Mouse (Mus musculus) T-helper 17 cell (primary cell): Measurements from ENCODE around the gene Prrc2b.

ENCODE experiments used
- in situ Hi-C, 2 experiments: fragments of 300-600 bp; cut with MboI, MseI; formaldehyde crosslinking; loops; 1 replicate in 1 of 2; 2 replicates in 1 of 2; pipeline ENCODE4 v1.15.1; 2025; ENCODE audit warnings: high pct_unique_total_duplicates in 2 of 2

Prrc2b gene

GRCm38 (mm10) chr2:32150924-32151659 is at the start of gene Prrc2b:
TSS of gene Prrc2b (plus strand) at chr2:32151082.
- in situ Hi-C loops: loop anchor here in 1 of 2 experiments (10.0 kb wide), 1 partner anchor 724 kb away; the partner anchor contains the start of gene Fam129b

- in situ Hi-C loops: no loop called here
These were observed 47.9 kb upstream of the Prrc2b start for GRCm38 (mm10) chr2:32102944-32103343.

GRCm38 (mm10) chr2:32103557-32103956 is 47.3 kb upstream of the Prrc2b start:
- in situ Hi-C loops: no loop called here

GRCm38 (mm10) chr2:32104122-32104521 is 46.8 kb upstream of the Prrc2b start:
- in situ Hi-C loops: no loop called here

GRCm38 (mm10) chr2:32105117-32105913 is 45.6 kb upstream of the Prrc2b start:
- in situ Hi-C loops: no loop called here

GRCm38 (mm10) chr2:32105930-32106329 is 45.0 kb upstream of the Prrc2b start:
- in situ Hi-C loops: no loop called here

- in situ Hi-C loops: no loop called here
These were observed 39.6 kb upstream of the Prrc2b start for GRCm38 (mm10) chr2:32111268-32111667.

- in situ Hi-C loops: no loop called here
These were observed 38.3 kb upstream of the Prrc2b start for GRCm38 (mm10) chr2:32112548-32112947.

GRCm38 (mm10) chr2:32115851-32116268 is 35.0 kb upstream of the Prrc2b start:
- in situ Hi-C loops: no loop called here

GRCm38 (mm10) chr2:32119802-32120750 is 30.8 kb upstream of the Prrc2b start:
- in situ Hi-C loops: no loop called here

- in situ Hi-C loops: no loop called here
These were observed 29.7 kb upstream of the Prrc2b start for GRCm38 (mm10) chr2:32121150-32121549.

GRCm38 (mm10) chr2:32121785-32122184 is 29.1 kb upstream of the Prrc2b start:
- in situ Hi-C loops: no loop called here

- in situ Hi-C loops: no loop called here
These were observed 23.0 kb upstream of the Prrc2b start for GRCm38 (mm10) chr2:32127653-32128535.

- in situ Hi-C loops: no loop called here
These were observed 22.4 kb upstream of the Prrc2b start for GRCm38 (mm10) chr2:32128536-32128841.

- in situ Hi-C loops: loop anchor here (5.0 to 10.0 kb wide), 5 partner anchors 45 to 835 kb away; partner anchors contain the start of genes Aif1l (in 1 of the 2), Fam78a (in 1 of the 2), Lrsam1 (in 1 of the 2) and Rpl12 (in 1 of the 2)
These were observed 21.4 kb upstream of the Prrc2b start for GRCm38 (mm10) chr2:32129383-32130074.

- in situ Hi-C loops: loop anchor here (5.0 to 10.0 kb wide), 5 partner anchors 46 to 834 kb away; partner anchors contain the start of genes Aif1l (in 1 of the 2), Fam78a (in 1 of the 2), Lrsam1 (in 1 of the 2) and Rpl12 (in 1 of the 2)
These were observed 20.4 kb upstream of the Prrc2b start for GRCm38 (mm10) chr2:32130435-32130834.

- in situ Hi-C loops: loop anchor here (5.0 to 10.0 kb wide), 5 partner anchors 47 to 833 kb away; partner anchors contain the start of genes Aif1l (in 1 of the 2), Fam78a (in 1 of the 2), Lrsam1 (in 1 of the 2) and Rpl12 (in 1 of the 2)
These were observed 19.6 kb upstream of the Prrc2b start for GRCm38 (mm10) chr2:32131205-32131834.

GRCm38 (mm10) chr2:32131866-32132566 is 18.9 kb upstream of the Prrc2b start:
- in situ Hi-C loops: loop anchor here (5.0 to 10.0 kb wide), 5 partner anchors 47 to 833 kb away; partner anchors contain the start of genes Aif1l (in 1 of the 2), Fam78a (in 1 of the 2), Lrsam1 (in 1 of the 2) and Rpl12 (in 1 of the 2)
